In the genomic region with DNA sequence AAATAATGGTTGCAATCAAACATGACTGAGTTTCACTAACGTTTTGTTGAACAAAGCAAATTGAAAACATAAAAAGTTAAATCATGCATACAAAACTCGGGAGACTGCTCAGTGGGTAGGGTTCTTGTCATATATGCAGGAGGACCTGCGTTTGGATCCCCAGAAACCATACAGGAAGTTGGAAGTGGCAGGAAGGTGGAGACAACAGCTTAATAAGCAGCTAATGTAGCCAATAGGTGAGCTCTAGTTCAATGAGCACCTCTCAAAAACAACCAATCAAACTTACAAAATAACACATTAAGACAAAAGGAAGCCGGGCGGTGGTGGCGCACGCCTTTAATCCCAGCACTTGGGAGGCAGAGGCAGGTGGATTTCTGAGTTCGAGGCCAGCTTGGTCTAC, we compare ENCODE assay signal across 20 mouse cellular contexts. TPM values are rescaled to one million over a fixed set of nuclear protein-coding genes. Genes with fewer than 3 reads are reported as not detected.
"Had no signal": no experiment of that assay in that cellular context is flagged by ENCODE, and none has a peak within 500 bp of the region (broad histone marks: within the 10 kb centered on the region; RNA-seq: fewer than 3 reads in every experiment).

No protein-coding gene starts in this region.

- H3K4me1 ChIP-seq: neural tube, embryonic 13.5 days; neural tube, embryonic 15.5 days had no signal

- H3K27me3 ChIP-seq: neural tube, embryonic 13.5 days; neural tube, embryonic 15.5 days had no signal

- H3K4me2 ChIP-seq: lung, embryonic 14.5 days; neural tube, embryonic 13.5 days; neural tube, embryonic 15.5 days had no signal

- H3K27ac ChIP-seq: midbrain, embryonic 10.5 days; neural tube, embryonic 13.5 days; neural tube, embryonic 15.5 days had no signal

- ATAC-seq: midbrain, embryonic 16.5 days had no signal

- H3K9ac ChIP-seq: lung, embryonic 14.5 days; neural tube, embryonic 13.5 days; neural tube, embryonic 15.5 days had no signal

- H3K4me3 ChIP-seq: midbrain, embryonic 10.5 days; myocyte; neural tube, embryonic 13.5 days; neural tube, embryonic 15.5 days had no signal

- H3K9me3 ChIP-seq: midbrain, embryonic 10.5 days; neural tube, embryonic 13.5 days; neural tube, embryonic 15.5 days had no signal

- DNase-seq: lung, adult 18-20 months; lung, embryonic 14.5 days; lung, postnatal 10 days; lung, postnatal 4 days; midbrain, embryonic 14.5 days; retina, postnatal 1 day; right cerebral cortex, adult 18-20 months; right cerebral cortex, postnatal 25 days; right cerebral cortex, postnatal 4 days; spleen, adult 18-20 months; thymus, adult 18-20 months; thymus, postnatal 14 days; thymus, postnatal 36 days had no signal

- H3K36me3 ChIP-seq: midbrain, embryonic 10.5 days; neural tube, embryonic 13.5 days; neural tube, embryonic 15.5 days had no signal

RNA-seq across cellular contexts. Expression of a gene that starts 10.1 kb away (rescaled TPM):
- total RNA-seq: megakaryocyte, adult 5-6 weeks; megakaryocyte-erythroid progenitor cell, adult 5-6 weeks had no signal
